Mouse (Mus musculus): ENCODE data around the gene Dll1. TPM values are rescaled to one million over a fixed set of nuclear protein-coding genes. Genes with fewer than 3 reads are reported as not detected.
A peak's percentile ranks its signal among the peaks of the same experiment; 100 is the strongest.

The Dll1 gene
- polyA plus RNA-seq, 1 experiment from 2014 or later: 1.9 TPM

DNA sequence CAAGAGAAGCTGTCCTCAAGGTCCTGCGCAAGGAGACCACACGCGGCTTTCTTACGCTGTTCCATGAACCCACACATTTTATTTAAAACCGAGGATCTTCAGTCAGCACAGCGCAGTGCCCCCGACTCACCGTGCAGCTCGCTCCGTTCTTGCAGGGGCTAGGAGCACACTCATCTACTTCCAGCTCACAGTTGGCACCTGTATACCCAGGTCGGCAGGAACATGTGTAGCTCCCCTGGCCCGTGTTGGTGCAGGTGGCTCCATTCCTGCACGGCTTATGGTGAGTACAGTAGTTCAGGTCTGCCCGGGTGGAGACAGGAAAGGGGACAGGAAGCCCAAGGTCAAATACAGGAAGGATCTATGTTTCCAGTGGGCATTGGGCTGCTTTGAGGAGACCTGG, 6.3 kb downstream of the Dll1 start:
- H3K4me3 ChIP-seq (ENCODE audit: low read depth, low read length): no peak overlapping the region
- H3K9me3 ChIP-seq (ENCODE audit: low read length): no peaks in the 10 kb centered on the region
- 0 out of 2 replicates have a peak, but pooled peaks cover 3% of the 10 kb centered on the region for H3K36me3 ChIP-seq (replicated peaks; ENCODE audit: insufficient read depth, low read length)
- no peak overlapping the region for H3K4me2 ChIP-seq (ENCODE audit: low read depth, low read length)
- DNase-seq: peak; percentile 11
- peaks cover 20% of the 10 kb centered on the region for H3K27me3 ChIP-seq (ENCODE audit: insufficient read depth, low read length)
- no peak for ATAC-seq
- no peak overlapping the region for H3K9ac ChIP-seq (replicated peaks)
- TF ChIP-seq CTCF (IDR thresholded peaks at IDR 0.05; ENCODE audit: low read depth) (no peak), EP300 (IDR thresholded peaks at IDR 0.05; ENCODE audit: low read depth) (no peak)
- H3K4me1 ChIP-seq (ENCODE audit: insufficient read depth): peaks cover 12% of the 10 kb centered on the region
- 72% methylated on average over 14 of the region's 14 CpGs for WGBS (ENCODE audit: insufficient replicate concordance)
- H3K27ac ChIP-seq (ENCODE audit: low read depth): no peak overlapping the region

DNA sequence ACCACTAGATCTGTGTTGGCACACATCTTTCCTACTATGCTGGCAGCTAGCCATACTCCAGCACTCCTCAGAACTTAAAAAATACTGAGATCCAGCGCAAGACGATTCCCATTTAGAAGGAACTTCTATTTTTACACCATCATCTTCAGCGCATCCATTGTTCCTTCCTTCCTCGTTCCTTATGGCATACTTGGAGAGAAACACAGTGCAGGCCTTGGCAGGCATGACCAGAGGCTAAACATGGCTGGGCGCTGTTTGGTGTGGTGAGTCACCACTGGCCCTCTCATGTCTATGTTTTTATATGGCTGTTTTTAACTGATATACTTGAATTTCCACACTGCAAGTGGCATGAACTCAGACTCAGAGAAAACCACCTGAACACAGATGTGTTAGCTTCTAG, 11.0 kb downstream of the Dll1 start:
- no peak overlapping the region for H3K27ac ChIP-seq (ENCODE audit: low read depth)
- 0 out of 2 replicates have a peak, but pooled peaks cover 3% of the 10 kb centered on the region for H3K36me3 ChIP-seq (replicated peaks; ENCODE audit: insufficient read depth, low read length)
- no peaks in the 10 kb centered on the region for H3K4me1 ChIP-seq (ENCODE audit: insufficient read depth)
- H3K9ac ChIP-seq (replicated peaks): no peak overlapping the region
- no peaks in the 10 kb centered on the region for H3K9me3 ChIP-seq (ENCODE audit: low read length)
- no peak for DNase-seq
- no peak overlapping the region for H3K4me2 ChIP-seq (ENCODE audit: low read depth, low read length)
- TF ChIP-seq EP300 (IDR thresholded peaks at IDR 0.05; ENCODE audit: low read depth): no peak
- no peaks in the 10 kb centered on the region for H3K27me3 ChIP-seq (ENCODE audit: insufficient read depth, low read length)
- 72% methylated on average over 5 of the region's 5 CpGs for WGBS (ENCODE audit: insufficient replicate concordance)
- no peak overlapping the region for H3K4me3 ChIP-seq (ENCODE audit: low read depth, low read length)
- ATAC-seq: no peak

DNA sequence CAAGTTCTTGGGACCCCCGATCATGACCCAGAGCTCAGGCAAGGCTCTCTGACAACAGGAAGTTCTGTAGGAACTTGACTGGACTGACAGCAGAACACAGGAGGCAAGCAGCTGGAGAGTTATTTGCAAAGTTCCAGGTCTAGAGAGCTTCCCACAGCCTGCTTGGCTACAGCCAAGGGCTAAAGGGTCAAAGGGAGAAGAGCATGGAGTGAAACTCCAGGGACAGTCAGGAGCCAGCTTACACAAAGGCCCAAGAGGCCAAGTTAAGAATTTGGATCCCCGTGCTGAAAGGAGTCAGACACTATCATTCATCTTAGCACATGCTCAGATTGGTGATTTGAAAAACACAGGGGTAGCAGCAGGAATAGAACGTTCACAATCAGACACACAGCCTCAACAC, 13.0 kb downstream of the Dll1 start:
- H3K27me3 ChIP-seq (ENCODE audit: insufficient read depth, low read length): no peaks in the 10 kb centered on the region
- H3K9me3 ChIP-seq (ENCODE audit: low read length): no peaks in the 10 kb centered on the region
- H3K36me3 ChIP-seq (replicated peaks; ENCODE audit: insufficient read depth, low read length): 0 out of 2 replicates have a peak, but pooled peaks cover 2% of the 10 kb centered on the region
- DNase-seq (no peak), ATAC-seq (no peak)
- H3K4me3 ChIP-seq (ENCODE audit: low read depth, low read length): no peak overlapping the region
- H3K4me2 ChIP-seq (ENCODE audit: low read depth, low read length): no peak overlapping the region
- H3K4me1 ChIP-seq (ENCODE audit: insufficient read depth): no peaks in the 10 kb centered on the region
- TF ChIP-seq EP300 (IDR thresholded peaks at IDR 0.05; ENCODE audit: low read depth) (no peak), CTCF (IDR thresholded peaks at IDR 0.05; ENCODE audit: low read depth) (no peak)
- H3K9ac ChIP-seq (replicated peaks): no peak overlapping the region
- H3K27ac ChIP-seq (ENCODE audit: low read depth): no peak overlapping the region
- 58% methylated on average over 3 of the region's 3 CpGs for WGBS (ENCODE audit: insufficient replicate concordance)

DNA sequence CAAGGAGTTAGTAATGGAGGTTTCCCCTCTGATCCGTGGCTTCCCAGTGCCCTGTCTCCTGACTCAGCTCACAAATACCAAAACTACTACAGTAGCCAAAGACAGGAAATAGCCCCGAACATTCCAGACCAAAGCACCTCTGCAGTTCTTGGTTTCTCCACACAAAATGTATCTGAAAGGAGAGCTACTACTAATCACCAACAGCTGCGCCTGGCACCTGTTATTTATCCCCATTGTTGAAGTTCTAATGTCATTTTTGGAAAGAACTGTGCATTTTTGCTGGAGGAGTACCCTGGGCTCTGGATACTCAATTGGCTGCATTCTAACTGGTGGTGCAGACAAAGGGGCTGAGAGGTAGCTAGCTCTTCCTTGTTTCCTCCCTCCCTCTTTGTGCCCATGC, 19.6 kb downstream of the Dll1 start:
- ATAC-seq: no peak
- Histone ChIP-seq H3K9ac (replicated peaks) (no peak overlapping the region), H3K4me2 (ENCODE audit: low read depth, low read length) (no peak overlapping the region), H3K27me3 (ENCODE audit: insufficient read depth, low read length) (no peaks in the 10 kb centered on the region), H3K27ac (ENCODE audit: low read depth) (no peak overlapping the region), H3K4me3 (ENCODE audit: low read depth, low read length) (no peak overlapping the region), H3K36me3 (replicated peaks; ENCODE audit: insufficient read depth, low read length) (no peaks in the 10 kb centered on the region), H3K4me1 (ENCODE audit: insufficient read depth) (no peaks in the 10 kb centered on the region), H3K9me3 (ENCODE audit: low read length) (no peaks in the 10 kb centered on the region)
- TF ChIP-seq CTCF (IDR thresholded peaks at IDR 0.05; ENCODE audit: low read depth) (no peak), EP300 (IDR thresholded peaks at IDR 0.05; ENCODE audit: low read depth) (no peak)
- no peak for DNase-seq
- 56% methylated on average over 3 of the region's 3 CpGs for WGBS (ENCODE audit: insufficient replicate concordance)

DNA sequence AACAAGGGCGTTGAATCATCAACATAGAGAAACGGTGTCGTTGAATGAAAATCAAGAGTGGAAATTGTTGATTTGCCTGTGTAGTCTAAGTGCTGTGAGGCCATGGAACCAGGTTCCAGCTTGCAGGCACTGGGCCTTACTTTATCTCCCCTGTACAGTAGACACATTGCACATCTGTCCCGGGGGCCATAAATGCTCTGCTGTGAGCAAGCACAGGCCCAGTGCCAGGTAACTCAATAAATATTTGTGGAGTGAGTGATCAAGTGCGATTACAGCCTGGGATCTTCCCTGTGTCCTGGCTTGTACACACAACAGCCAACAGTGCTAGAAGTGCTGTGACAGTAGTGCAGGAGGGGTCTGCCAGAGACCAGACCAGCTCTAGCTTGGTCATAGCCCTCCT, 20.1 kb downstream of the Dll1 start:
- no peaks in the 10 kb centered on the region for H3K27me3 ChIP-seq (ENCODE audit: insufficient read depth, low read length)
- no peaks in the 10 kb centered on the region for H3K4me1 ChIP-seq (ENCODE audit: insufficient read depth)
- DNase-seq (no peak), ATAC-seq (no peak)
- no peaks in the 10 kb centered on the region for H3K36me3 ChIP-seq (replicated peaks; ENCODE audit: insufficient read depth, low read length)
- H3K9ac ChIP-seq (replicated peaks): no peak overlapping the region
- no peak overlapping the region for H3K27ac ChIP-seq (ENCODE audit: low read depth)
- no peak overlapping the region for H3K4me2 ChIP-seq (ENCODE audit: low read depth, low read length)
- 72% methylated on average over 5 of the region's 5 CpGs for WGBS (ENCODE audit: insufficient replicate concordance)
- no peak overlapping the region for H3K4me3 ChIP-seq (ENCODE audit: low read depth, low read length)
- no peaks in the 10 kb centered on the region for H3K9me3 ChIP-seq (ENCODE audit: low read length)
- TF ChIP-seq CTCF (IDR thresholded peaks at IDR 0.05; ENCODE audit: low read depth) (no peak), EP300 (IDR thresholded peaks at IDR 0.05; ENCODE audit: low read depth) (no peak)

DNA sequence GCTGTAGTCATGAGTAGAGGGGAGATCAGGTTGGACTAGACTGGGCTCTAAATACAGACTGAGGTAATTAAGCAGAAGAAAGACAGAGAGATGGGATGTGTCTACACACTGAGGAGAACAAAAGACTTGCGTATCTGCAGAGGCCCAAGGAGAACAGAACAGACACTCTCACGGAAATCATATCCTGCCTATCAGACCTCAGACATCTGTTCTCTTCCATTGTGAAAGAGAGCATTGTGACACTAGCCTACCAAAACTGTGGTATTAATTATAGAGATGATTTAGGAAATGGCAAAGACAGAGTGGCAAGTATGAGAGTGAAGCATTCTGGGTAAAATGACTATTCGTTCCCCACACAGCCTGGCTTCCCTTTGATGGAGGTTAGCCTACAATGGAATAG, 21.6 kb downstream of the Dll1 start:
- no peak for ATAC-seq
- no peaks in the 10 kb centered on the region for H3K27me3 ChIP-seq (ENCODE audit: insufficient read depth, low read length)
- no peak overlapping the region for H3K4me3 ChIP-seq (ENCODE audit: low read depth, low read length)
- no peak for DNase-seq
- no peak overlapping the region for H3K27ac ChIP-seq (ENCODE audit: low read depth)
- H3K4me2 ChIP-seq (ENCODE audit: low read depth, low read length): no peak overlapping the region
- no peak for TF ChIP-seq CTCF (IDR thresholded peaks at IDR 0.05; ENCODE audit: low read depth)
- no peak for TF ChIP-seq EP300 (IDR thresholded peaks at IDR 0.05; ENCODE audit: low read depth)
- 82% methylated on average over 3 of the region's 3 CpGs for WGBS (ENCODE audit: insufficient replicate concordance)
- H3K4me1 ChIP-seq (ENCODE audit: insufficient read depth): no peaks in the 10 kb centered on the region
- H3K9me3 ChIP-seq (ENCODE audit: low read length): no peaks in the 10 kb centered on the region
- H3K9ac ChIP-seq (replicated peaks): no peak overlapping the region
- no peaks in the 10 kb centered on the region for H3K36me3 ChIP-seq (replicated peaks; ENCODE audit: insufficient read depth, low read length)

DNA sequence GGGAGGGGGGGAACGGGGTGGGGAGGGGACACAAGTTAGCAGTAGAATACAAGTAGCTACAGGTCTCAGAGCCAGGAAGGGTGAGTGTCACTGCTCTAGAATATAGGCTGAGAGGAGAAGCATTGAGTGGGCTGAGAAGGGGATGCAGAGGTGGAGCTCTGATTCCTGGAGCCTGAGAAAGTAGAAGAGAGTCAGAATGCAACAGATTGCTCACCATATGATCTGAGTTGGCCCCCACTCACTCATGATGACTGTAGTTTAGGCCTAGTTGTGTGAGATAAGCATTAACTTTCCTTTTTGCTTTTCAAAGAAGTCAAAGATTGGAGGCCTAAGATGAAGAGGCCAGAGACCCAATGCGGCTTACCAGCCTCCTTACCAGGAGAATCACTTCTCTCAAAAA, 22.7 kb downstream of the Dll1 start:
- H3K36me3 ChIP-seq (replicated peaks; ENCODE audit: insufficient read depth, low read length): no peaks in the 10 kb centered on the region
- no peaks in the 10 kb centered on the region for H3K27me3 ChIP-seq (ENCODE audit: insufficient read depth, low read length)
- H3K4me1 ChIP-seq (ENCODE audit: insufficient read depth): no peaks in the 10 kb centered on the region
- no peak overlapping the region for H3K4me2 ChIP-seq (ENCODE audit: low read depth, low read length)
- H3K9ac ChIP-seq (replicated peaks): no peak overlapping the region
- TF ChIP-seq CTCF (IDR thresholded peaks at IDR 0.05; ENCODE audit: low read depth): no peak
- no peak for TF ChIP-seq EP300 (IDR thresholded peaks at IDR 0.05; ENCODE audit: low read depth)
- no peaks in the 10 kb centered on the region for H3K9me3 ChIP-seq (ENCODE audit: low read length)
- ATAC-seq (no peak), DNase-seq (no peak)
- H3K27ac ChIP-seq (ENCODE audit: low read depth): no peak overlapping the region
- H3K4me3 ChIP-seq (ENCODE audit: low read depth, low read length): no peak overlapping the region
- 69% methylated on average over 2 of the region's 2 CpGs for WGBS (ENCODE audit: insufficient replicate concordance)

Measured in liver, postnatal 0 days (tissue).